Mouse (Mus musculus): Measurements from ENCODE around the gene Sctr. TPM values are rescaled to one million over a fixed set of nuclear protein-coding genes. Genes with fewer than 3 reads are reported as not detected.
"Not testable (repeated sequence)": the region's sequence is repeated elsewhere in the genome, so short reads cannot be mapped to it uniquely, and the experiment has no call there.

The Sctr gene
- polyA plus RNA-seq, 1 experiment from 2014 or later, result 0.51 TPM

- ATAC-seq, result no peak
- Histone ChIP-seq H3K4me3 (replicated peaks; ENCODE audit: low read length) (no peak overlapping the region), H3K9ac (replicated peaks; ENCODE audit: low read depth, low read length) (no peak overlapping the region), H3K9me3 (ENCODE audit: control insufficient read depth, low read length) (no peaks in the 10 kb centered on the region), H3K4me2 (ENCODE audit: low read length) (no peak overlapping the region), H3K27ac (ENCODE audit: low read length) (no peak overlapping the region), H3K27me3 (replicated peaks; ENCODE audit: control insufficient read depth, insufficient read depth, low read length) (no peaks in the 10 kb centered on the region), H3K36me3 (ENCODE audit: control insufficient read depth, insufficient read depth) (no peaks in the 10 kb centered on the region), H3K4me1 (replicated peaks; ENCODE audit: control insufficient read depth, insufficient read depth, low read length) (no peaks in the 10 kb centered on the region)
- 67% methylated on average over 3 of the region's 3 CpGs for WGBS
Observed at GRCm38 (mm10) chr1:120085696-120086095, 79.0 kb downstream of the Sctr start.

- no peaks in the 10 kb centered on the region for H3K9me3 ChIP-seq (ENCODE audit: control insufficient read depth, low read length)
- H3K27me3 ChIP-seq (replicated peaks; ENCODE audit: control insufficient read depth, insufficient read depth, low read length), result no peaks in the 10 kb centered on the region
- 55% methylated on average over 13 of the region's 13 CpGs for WGBS
- H3K9ac ChIP-seq (replicated peaks; ENCODE audit: low read depth, low read length), result no peak overlapping the region
- H3K4me2 ChIP-seq (ENCODE audit: low read length), result no peak overlapping the region
- H3K36me3 ChIP-seq (ENCODE audit: control insufficient read depth, insufficient read depth), result no peaks in the 10 kb centered on the region
- no peaks in the 10 kb centered on the region for H3K4me1 ChIP-seq (replicated peaks; ENCODE audit: control insufficient read depth, insufficient read depth, low read length)
- H3K27ac ChIP-seq (ENCODE audit: low read length), result no peak overlapping the region
- no peak for ATAC-seq
- no peak overlapping the region for H3K4me3 ChIP-seq (replicated peaks; ENCODE audit: low read length)
Observed at GRCm38 (mm10) chr1:120086644-120087043, 80.0 kb downstream of the Sctr start.

DNA sequence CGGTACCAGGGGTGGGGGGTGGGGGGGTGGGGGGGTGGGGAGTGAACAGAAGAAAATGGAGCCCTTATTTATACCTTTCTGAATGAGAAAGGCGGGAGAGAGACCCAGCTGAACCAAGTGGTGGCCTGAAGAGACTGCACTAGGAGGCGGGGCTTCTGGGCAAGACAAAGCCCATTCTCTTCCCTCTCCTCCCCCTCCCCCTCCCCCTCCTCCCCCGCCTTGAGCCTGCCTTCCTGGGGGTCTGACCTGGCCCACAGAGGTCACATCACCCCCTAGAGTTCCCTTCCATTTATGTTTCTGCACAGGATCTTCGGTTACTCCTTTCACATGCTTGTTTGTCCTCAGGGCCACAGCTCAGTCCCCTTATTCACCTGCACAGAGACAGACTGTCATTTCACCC is 82.5 kb downstream of the Sctr start:
- H3K27me3 ChIP-seq (replicated peaks; ENCODE audit: control insufficient read depth, insufficient read depth, low read length), result no peaks in the 10 kb centered on the region
- no peak overlapping the region for H3K9ac ChIP-seq (replicated peaks; ENCODE audit: low read depth, low read length)
- H3K9me3 ChIP-seq (ENCODE audit: control insufficient read depth, low read length), result peaks cover 5% of the 10 kb centered on the region; the same call in 1 of the 2 replicates
- no peaks in the 10 kb centered on the region for H3K36me3 ChIP-seq (ENCODE audit: control insufficient read depth, insufficient read depth)
- no peak overlapping the region for H3K4me2 ChIP-seq (ENCODE audit: low read length)
- no peaks in the 10 kb centered on the region for H3K4me1 ChIP-seq (replicated peaks; ENCODE audit: control insufficient read depth, insufficient read depth, low read length)
- ATAC-seq, result no peak
- H3K4me3 ChIP-seq (replicated peaks; ENCODE audit: low read length), result no peak overlapping the region
- WGBS, result 10% methylated on average over 5 of the region's 5 CpGs
- H3K27ac ChIP-seq (ENCODE audit: low read length), result no peak overlapping the region

DNA sequence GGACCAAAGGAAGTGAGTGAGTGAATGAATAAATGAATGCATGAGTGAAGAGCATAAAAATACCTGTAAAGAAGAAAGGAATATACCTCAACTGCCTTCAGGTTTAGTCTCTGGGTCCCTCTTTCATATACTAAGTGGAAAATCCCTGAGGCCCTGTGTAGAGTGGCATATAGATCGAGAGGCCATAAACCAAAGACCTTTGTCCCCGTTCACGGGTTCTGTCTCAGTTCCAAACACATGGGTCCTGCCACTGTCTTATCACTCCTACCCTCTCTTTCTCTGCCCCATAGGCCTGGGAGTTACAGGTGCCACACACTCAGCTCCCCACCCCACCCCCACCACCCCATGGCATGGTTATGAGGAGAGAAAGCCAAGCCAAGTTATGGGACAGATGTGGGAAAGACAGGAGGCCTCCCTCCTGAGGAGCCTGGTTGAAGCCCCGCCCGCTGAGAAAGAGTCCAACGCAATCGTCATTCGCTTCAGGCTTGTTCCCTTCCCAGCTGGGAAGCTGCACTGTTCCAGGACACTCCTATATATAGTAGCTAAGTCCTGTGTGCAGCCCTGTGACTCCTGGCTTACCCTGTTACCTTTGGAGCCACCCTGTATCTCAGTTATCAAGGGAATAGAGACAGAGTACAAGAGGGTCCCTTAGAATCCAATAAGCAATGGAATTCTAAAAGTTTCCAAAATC is 84.3 kb downstream of the Sctr start:
- H3K4me1 ChIP-seq (replicated peaks; ENCODE audit: control insufficient read depth, insufficient read depth, low read length), result no peaks in the 10 kb centered on the region
- H3K27ac ChIP-seq (ENCODE audit: low read length), result no peak overlapping the region
- 92% methylated on average over 8 of the region's 8 CpGs for WGBS
- H3K4me3 ChIP-seq (replicated peaks; ENCODE audit: low read length), result no peak overlapping the region
- peaks cover 5% of the 10 kb centered on the region; the same call in 1 of the 2 replicates for H3K9me3 ChIP-seq (ENCODE audit: control insufficient read depth, low read length)
- H3K9ac ChIP-seq (replicated peaks; ENCODE audit: low read depth, low read length), result no peak overlapping the region
- no peak for ATAC-seq
- no peaks in the 10 kb centered on the region for H3K27me3 ChIP-seq (replicated peaks; ENCODE audit: control insufficient read depth, insufficient read depth, low read length)
- H3K4me2 ChIP-seq (ENCODE audit: low read length), result no peak overlapping the region
- no peaks in the 10 kb centered on the region for H3K36me3 ChIP-seq (ENCODE audit: control insufficient read depth, insufficient read depth)

DNA sequence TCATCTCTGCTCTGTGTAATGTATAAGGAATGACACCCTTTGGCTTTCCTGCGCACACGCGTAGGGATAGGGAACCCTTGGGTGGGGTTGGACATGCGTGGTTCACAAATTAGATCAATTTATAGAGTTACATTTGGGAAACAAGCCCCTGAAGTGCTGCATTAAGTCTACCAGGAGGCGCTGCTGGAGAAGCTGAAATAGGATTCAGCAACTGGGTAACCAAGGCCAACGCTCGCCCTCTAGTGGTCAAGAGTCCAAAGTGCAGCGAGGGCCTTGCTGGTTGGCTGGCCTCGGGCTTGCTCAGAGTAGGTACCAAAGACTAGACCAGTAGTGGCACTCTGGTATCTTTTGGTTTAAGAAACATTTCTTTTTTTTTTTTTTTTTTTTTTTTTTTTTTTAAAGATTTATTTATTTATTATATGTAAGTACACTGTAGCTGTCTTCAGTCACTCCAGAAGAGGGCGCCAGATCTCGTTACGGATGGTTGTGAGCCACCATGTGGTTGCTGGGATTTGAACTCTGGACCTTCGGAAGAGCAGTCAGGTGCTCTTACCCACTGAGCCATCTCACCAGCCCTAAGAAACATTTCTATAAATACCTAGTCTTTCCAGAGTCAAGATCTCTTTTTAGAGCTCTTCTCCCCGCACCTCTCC is 86.9 kb downstream of the Sctr start:
- 48% methylated on average over 11 of the region's 14 CpGs for WGBS
- not testable (repeated sequence) for H3K36me3 ChIP-seq (ENCODE audit: control insufficient read depth, insufficient read depth)

GRCm38 (mm10) chr1:120094920-120095319 is 88.2 kb downstream of the Sctr start:
- 69% methylated on average over 3 of the region's 3 CpGs for WGBS
- no peak overlapping the region for H3K4me3 ChIP-seq (replicated peaks; ENCODE audit: low read length)
- H3K9me3 ChIP-seq (ENCODE audit: control insufficient read depth, low read length), result peaks cover 5% of the 10 kb centered on the region; the same call in 1 of the 2 replicates
- H3K9ac ChIP-seq (replicated peaks; ENCODE audit: low read depth, low read length), result no peak overlapping the region
- no peaks in the 10 kb centered on the region for H3K27me3 ChIP-seq (replicated peaks; ENCODE audit: control insufficient read depth, insufficient read depth, low read length)
- no peaks in the 10 kb centered on the region for H3K36me3 ChIP-seq (ENCODE audit: control insufficient read depth, insufficient read depth)
- ATAC-seq, result no peak
- no peak overlapping the region for H3K4me2 ChIP-seq (ENCODE audit: low read length)
- no peak overlapping the region for H3K27ac ChIP-seq (ENCODE audit: low read length)
- H3K4me1 ChIP-seq (replicated peaks; ENCODE audit: control insufficient read depth, insufficient read depth, low read length), result no peaks in the 10 kb centered on the region

More for the DNA sequence above, 86.9 kb downstream of the Sctr start:
- H3K27ac ChIP-seq (ENCODE audit: low read length); H3K4me1 ChIP-seq (replicated peaks; ENCODE audit: control insufficient read depth, insufficient read depth, low read length); H3K4me3 ChIP-seq (replicated peaks; ENCODE audit: low read length); H3K9ac ChIP-seq (replicated peaks; ENCODE audit: low read depth, low read length); H3K9me3 ChIP-seq (ENCODE audit: control insufficient read depth, low read length); H3K4me2 ChIP-seq (ENCODE audit: low read length); H3K27me3 ChIP-seq (replicated peaks; ENCODE audit: control insufficient read depth, insufficient read depth, low read length): not testable (repeated sequence)
- peak; percentile 65 for ATAC-seq

DNA sequence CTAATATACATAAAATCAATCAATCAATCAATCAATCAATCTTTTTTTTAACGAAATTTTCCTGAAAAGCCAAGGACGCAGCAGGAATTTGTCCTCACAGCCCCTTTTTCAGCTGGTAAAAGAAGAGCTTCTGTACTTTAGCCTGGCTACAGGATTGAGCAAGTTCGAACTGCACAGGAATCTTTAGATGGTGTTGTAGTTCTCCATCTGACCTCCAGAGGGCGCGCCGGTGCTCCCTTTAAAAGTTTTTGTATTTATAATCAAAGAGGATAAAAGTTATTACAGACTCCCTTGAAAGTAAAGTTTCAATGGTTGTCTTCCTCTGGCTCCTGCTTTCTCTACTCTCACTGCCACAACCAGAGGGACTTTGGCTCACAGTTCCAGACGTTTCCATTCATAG is 91.6 kb downstream of the Sctr start:
- Histone ChIP-seq H3K4me3 (replicated peaks; ENCODE audit: low read length) (no peak overlapping the region), H3K4me1 (replicated peaks; ENCODE audit: control insufficient read depth, insufficient read depth, low read length) (no peaks in the 10 kb centered on the region), H3K27ac (ENCODE audit: low read length) (no peak overlapping the region), H3K27me3 (replicated peaks; ENCODE audit: control insufficient read depth, insufficient read depth, low read length) (no peaks in the 10 kb centered on the region), H3K36me3 (ENCODE audit: control insufficient read depth, insufficient read depth) (no peaks in the 10 kb centered on the region), H3K9ac (replicated peaks; ENCODE audit: low read depth, low read length) (no peak overlapping the region), H3K9me3 (ENCODE audit: control insufficient read depth, low read length) (no peaks in the 10 kb centered on the region), H3K4me2 (ENCODE audit: low read length) (no peak overlapping the region)
- no peak for ATAC-seq
- WGBS, result 12% methylated on average over 7 of the region's 7 CpGs

DNA sequence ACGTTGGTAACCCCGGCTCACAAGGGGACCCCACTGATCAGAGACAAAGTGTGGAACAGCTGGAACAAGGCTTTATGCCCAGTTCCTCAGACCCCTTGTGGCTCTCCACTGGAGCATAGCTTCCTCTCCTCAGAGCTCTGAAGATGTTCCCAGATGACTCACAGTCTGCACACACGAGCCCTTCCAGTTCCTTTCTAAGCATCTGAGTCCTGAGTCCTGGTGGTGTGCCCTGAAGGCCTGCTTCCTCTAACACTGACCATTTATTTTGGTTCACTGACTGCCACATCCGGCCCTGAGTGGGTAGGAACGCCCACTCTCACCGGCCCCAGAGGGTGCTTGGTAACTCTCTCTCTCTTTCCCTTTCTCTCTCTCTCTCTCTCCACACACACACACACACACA is 92.8 kb downstream of the Sctr start:
- Histone ChIP-seq H3K36me3 (ENCODE audit: control insufficient read depth, insufficient read depth) (no peaks in the 10 kb centered on the region), H3K4me3 (replicated peaks; ENCODE audit: low read length) (no peak overlapping the region), H3K4me2 (ENCODE audit: low read length) (no peak overlapping the region), H3K9ac (replicated peaks; ENCODE audit: low read depth, low read length) (no peak overlapping the region), H3K27me3 (replicated peaks; ENCODE audit: control insufficient read depth, insufficient read depth, low read length) (no peaks in the 10 kb centered on the region), H3K4me1 (replicated peaks; ENCODE audit: control insufficient read depth, insufficient read depth, low read length) (no peaks in the 10 kb centered on the region), H3K9me3 (ENCODE audit: control insufficient read depth, low read length) (no peaks in the 10 kb centered on the region), H3K27ac (ENCODE audit: low read length) (no peak overlapping the region)
- ATAC-seq, result no peak
- WGBS, result 69% methylated on average over 6 of the region's 6 CpGs

DNA sequence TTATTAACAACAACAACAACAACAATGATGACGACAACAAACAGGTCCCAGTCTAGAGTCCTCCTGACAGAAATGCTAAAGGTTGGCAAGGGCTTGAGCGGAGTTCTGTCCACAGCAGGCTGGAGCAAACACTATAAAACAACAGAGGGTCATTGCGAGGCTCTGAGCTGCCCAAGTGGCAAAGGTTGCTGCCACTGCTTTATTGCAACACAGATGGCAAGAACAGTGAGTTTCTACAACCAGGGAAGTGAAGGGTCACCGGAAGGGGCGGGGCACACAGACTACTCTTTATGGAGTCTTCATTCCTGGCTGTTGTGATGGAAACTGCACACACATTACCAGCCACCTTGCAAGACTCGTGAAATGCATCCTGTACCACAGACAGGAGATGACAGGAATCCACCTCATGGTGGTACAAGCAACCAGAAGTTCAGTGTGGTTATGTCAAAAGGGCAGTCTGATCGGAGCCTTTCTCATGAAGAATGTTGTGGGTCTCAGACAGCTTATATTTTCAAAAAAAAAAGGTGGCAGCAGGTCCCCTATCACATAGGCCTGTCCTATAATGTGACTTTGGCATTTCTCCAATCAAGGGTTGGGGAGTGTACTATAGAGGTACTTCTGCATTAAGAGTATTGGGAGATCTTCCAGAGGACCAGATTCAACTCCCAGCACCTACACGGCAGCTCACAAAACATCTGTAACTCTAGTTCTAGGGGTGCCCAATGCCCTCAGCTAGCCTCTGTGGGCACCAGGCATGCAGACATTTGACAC is 93.9 kb downstream of the Sctr start:
- Histone ChIP-seq H3K4me1 (replicated peaks; ENCODE audit: control insufficient read depth, insufficient read depth, low read length) (no peaks in the 10 kb centered on the region), H3K9ac (replicated peaks; ENCODE audit: low read depth, low read length) (no peak overlapping the region), H3K4me3 (replicated peaks; ENCODE audit: low read length) (no peak overlapping the region), H3K9me3 (ENCODE audit: control insufficient read depth, low read length) (no peaks in the 10 kb centered on the region), H3K4me2 (ENCODE audit: low read length) (no peak overlapping the region), H3K27ac (ENCODE audit: low read length) (no peak overlapping the region), H3K36me3 (ENCODE audit: control insufficient read depth, insufficient read depth) (no peaks in the 10 kb centered on the region), H3K27me3 (replicated peaks; ENCODE audit: control insufficient read depth, insufficient read depth, low read length) (no peaks in the 10 kb centered on the region)
- no peak for ATAC-seq
- WGBS, result 82% methylated on average over 8 of the region's 8 CpGs
